Mouse (Mus musculus) embryo, embryonic 10.5 days (tissue): Measurements from ENCODE around the gene Klk1b1.
A peak's percentile ranks its signal among the peaks of the same experiment; 100 is the strongest.
"Not testable (repeated sequence)": the region's sequence is repeated elsewhere in the genome, so short reads cannot be mapped to it uniquely, and the experiment has no call there.

Experiments used
- DNase-seq: peaks from one replicate; pipeline ENCODE4 v3.0.0-alpha.2; 2015; ENCODE audit warnings: low spot score

Gene Klk1b1

GRCm38 (mm10) chr7:43966451-43966850 is at the start of gene Klk1b1:
Klk1b1 (plus strand) TSS chr7:43966751.
- no peak for DNase-seq

DNA sequence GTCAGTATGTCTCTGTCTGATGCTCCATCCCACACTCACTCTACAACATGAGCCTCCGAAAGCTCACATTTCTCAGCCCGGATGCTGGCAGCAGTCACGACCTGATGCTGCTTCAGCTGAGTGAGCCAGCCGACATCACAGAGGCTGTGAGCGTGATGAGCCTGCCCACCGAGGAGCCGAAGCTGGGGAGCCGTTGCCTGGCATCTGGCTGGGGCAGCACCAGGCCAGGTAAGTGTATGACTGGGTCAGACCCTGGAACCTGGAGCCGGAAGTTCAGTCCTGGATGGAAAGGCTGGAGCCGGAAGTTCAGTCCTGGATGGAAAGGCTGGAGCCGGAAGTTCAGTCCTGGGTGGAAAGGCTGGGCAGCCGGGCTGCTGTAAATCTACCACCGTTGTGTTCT is 48.1 kb upstream of the Klk1b1 start:
- DNase-seq = no peak

DNA sequence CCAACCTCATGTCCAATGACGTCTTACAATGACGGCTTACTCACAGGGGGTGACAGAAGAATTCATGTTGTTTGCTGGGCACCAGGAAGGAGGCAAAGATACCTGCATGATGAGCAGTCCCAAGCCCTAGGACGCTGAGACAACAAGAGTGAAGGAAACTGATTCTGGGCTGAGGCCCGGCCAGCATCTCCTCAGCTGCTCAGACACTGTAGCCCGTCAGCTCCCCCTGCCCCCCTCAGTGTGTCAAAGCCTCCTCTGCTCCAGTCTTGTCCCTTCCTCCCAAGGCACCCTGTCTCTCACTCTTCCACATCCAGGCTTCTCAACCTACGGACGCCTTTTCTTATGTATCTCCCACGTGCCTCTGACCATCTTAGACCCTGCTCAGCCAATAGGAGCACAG is 47.7 kb upstream of the Klk1b1 start:
- no peak for DNase-seq

DNA sequence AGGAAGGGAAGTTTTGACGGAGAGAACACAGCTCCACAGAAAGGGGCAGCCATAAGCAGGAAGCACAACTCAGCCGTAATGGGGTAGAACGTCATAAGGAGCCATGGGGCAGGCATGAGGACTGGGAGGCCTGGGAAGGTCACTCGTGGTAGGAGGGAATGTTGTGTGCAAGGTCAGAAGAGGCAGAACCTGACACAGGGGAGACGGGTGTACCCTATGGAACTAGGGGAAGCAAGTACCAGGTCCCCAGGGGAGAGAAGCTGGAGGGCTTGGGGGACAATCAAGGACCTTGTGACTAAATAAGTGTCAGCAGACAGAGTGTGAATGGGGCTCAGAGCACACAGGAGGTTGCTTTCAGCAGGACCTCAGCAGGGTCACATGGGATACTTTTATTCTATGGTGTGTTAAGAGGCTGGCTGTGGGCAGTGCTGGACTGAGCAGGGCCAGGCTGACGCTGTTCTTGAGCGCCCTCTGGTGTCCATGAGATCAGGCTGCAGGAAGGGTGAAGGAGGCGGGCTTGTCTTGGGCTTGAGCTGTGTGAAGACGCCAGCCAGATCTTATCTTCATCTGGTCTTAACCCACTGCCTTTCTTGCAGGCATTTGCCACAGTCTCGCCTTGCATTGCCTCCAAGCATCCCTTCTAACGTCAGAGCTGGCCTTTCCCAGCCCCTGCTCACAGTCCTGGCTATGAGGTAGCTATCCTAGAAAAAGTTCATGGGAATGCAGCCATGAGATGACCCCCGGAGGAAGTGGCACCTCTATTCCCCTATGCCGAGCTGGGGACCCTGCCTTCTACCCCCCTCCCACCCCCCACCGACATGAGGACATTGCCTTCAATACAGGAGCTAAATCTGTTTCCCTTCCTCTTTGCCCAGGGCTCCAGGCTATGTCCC is 46.7 kb upstream of the Klk1b1 start:
- peak; percentile 83 for DNase-seq

DNA sequence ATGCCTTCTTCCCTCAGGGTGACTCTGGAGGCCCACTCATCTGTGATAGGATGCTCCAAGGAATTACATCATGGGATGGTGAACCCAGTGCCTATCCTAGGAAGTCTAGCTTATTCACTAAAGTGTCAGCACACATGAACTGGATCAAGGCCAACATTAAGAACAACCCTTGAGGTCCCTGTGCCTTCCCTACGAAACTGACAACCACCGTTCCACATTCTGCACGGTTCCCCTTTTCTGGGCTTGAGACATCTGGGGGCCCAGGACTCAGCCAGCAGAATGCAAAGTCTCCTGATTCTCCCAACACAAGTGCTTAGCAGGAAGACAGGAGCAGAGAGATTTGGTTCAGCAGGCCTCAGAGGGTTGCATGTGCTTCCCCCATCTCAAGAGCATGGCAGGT is 46.0 kb upstream of the Klk1b1 start:
- DNase-seq = no peak

DNA sequence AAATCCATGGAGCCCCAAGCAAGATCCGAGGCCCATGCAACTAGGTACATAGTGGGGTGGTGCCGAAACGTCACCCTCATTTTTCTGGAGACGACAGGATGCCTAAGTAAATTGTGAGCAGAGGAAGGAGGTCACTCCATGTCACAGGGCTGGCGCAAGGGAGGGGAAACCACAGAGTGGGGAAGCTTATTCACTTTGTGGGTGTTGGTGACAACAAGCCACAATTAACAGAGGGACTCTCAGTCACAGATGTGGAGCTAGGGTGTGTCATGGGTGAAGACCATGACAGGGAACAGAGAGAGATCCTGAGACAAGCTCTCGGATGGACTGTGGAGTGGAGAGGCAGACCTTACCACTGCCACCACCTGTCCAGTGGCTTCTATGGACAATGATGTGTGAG is 45.5 kb upstream of the Klk1b1 start:
- DNase-seq = no peak

DNA sequence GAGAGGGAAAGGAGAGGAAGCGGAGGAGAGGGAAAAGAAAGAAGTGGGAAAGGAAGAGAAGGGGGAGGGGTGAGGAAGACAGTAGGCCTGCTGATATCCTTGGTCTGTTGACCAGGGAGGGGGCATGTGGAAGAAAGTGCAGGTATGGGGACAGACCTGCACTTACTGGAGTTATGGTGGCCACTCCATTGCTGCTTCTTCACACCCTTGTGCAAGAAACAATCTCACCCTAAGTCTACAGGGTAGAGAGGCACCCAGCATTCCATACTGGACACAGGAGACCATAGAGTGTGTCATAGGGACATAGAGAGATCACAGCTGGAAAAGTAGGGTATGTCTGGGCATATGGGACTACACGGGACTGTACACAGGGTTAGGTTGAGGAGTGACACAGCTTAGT is 44.6 kb upstream of the Klk1b1 start:
- no peak for DNase-seq

GRCm38 (mm10) chr7:43925985-43926384 is 40.6 kb upstream of the Klk1b1 start:
- peak; percentile 45 for DNase-seq

DNA sequence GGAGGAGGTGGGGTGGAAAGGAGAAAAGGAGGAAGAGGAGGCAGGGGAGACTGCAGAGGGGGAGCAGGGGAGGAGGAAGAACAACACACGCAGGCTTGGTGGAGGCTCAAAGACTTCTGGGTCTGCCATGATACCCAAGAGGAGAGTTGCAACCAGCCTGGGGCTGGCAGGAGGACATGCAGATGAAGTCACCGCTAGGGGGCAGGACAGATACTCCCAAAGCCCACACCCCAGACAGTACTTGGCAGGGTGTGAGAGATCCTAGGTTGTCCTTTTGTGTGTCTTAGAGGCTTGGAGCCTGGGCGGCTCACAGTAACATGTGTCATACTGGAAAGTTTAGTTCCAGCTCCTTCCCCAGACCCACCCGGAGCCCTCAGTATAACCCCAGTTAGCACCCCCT is 38.0 kb upstream of the Klk1b1 start:
- peak; percentile 52 for DNase-seq

- peak; percentile 1 for DNase-seq
Observed at GRCm38 (mm10) chr7:43932337-43932736, 34.2 kb upstream of the Klk1b1 start.

DNA sequence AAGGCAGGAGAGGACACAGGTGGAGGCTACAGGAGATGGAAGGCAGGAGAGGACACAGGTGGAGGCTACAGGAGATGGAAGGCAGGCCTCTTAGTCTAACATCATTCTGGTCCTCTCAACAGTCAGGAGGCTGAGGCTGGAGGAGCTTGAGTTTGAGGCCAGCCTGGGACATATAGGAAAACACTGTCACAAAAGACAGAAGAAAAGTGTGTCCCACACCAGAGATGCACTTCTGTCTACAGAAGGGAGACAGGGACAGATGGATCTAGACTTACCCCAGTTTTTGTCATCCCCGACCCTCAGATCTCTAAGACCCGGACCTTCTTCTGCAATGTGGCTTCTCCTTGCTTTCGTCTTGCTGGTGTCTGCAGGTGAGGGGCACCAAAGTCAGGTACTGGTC is 33.1 kb upstream of the Klk1b1 start, which contains the start of gene Klk15:
Gene Klk15 (plus strand): TSS at position 301 of the 400 bp plus-strand sequence.
- DNase-seq = no peak

DNA sequence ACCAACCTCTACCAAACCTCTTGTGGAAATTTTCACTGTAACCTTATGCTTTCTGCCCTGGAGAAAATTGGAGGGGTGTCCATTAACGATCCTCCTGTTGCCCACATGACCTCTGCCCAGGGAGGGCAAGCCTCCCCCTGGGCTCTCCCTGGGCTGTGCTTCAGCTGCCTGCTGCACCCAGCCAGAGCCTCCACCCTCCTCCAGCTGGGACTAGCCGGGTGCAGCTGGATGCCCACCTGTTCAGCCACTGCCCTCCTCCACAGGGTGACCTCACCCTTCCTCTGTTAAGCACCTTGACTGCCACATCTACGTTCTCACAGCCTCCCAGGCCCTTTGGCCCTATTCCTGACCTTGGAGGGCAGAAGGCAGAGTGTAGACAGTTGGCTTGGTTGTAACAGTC is 31.8 kb upstream of the Klk1b1 start:
- DNase-seq = no peak

- no peak for DNase-seq
Observed at GRCm38 (mm10) chr7:43936551-43936950, 30.0 kb upstream of the Klk1b1 start.

- DNase-seq = not testable (repeated sequence)
Observed at GRCm38 (mm10) chr7:43942293-43942692, 24.3 kb upstream of the Klk1b1 start.

DNA sequence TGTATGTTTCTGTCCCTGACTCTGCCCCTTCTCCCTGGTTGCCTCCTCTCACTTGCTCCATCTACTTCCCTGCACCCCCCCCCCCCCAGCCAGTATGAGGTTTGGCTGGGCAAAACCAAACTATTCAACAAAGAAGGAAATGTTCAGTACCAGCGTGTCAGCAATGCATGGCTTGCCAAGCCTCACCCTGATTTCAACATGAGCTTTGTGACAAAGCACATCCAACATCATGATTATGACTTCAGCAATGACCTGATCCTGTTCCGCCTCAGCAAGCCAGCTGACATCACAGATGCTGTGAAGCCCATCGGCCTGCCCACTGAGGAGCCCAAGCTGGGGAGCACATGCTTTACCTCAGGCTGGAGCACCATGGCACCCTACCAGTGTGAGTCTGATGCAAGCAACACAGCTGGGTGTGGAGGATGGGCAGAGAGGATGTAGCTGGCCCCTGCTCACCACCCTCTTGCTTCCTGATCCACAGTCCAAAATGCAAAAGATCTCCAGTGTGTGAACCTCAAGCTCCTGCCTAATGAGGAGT is 21.8 kb upstream of the Klk1b1 start:
- DNase-seq = no peak

DNA sequence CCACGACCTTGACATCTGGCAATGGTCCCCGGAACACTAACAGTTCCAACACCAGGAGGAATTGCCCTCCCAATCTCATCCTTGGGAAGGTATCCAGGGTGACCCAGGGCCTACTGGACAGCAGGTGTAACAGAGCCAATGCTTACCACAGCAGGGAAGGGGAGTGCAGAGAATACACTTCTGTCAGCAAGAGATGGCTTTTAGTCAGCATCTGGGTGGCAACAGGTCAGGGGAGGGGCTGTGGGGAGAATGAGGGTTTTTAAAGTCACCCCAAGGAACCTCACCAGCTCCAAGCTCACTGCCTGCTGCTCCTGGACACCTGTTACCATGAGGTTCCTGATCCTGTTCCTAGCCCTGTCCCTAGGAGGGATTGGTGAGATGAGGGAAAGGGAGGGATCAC is 16.2 kb upstream of the Klk1b1 start, which contains the start of gene Klk1b8:
Gene Klk1b8 (plus strand): TSS at position 301 of the 400 bp plus-strand sequence.
- DNase-seq = no peak

DNA sequence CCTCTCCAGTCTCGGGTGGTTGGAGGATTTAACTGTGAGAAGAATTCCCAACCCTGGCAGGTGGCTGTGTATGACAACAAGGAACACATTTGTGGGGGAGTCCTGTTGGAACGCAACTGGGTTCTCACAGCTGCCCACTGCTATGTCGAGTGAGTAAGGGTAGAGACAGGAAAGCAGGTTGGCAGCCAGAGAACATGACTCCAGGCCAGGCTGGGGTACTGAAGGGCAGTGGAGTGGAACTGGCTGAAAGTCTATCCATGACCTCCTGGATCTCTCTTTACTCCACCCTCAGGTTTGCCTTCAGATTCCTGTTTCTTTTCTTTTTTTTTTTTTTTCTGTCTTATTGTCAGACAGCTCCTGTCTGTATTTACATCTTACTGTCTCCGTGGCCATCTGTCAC is 13.8 kb upstream of the Klk1b1 start:
- DNase-seq = no peak

- DNase-seq = no peak
Observed at GRCm38 (mm10) chr7:43967058-43967457, 507 bp downstream of the Klk1b1 start.

DNA sequence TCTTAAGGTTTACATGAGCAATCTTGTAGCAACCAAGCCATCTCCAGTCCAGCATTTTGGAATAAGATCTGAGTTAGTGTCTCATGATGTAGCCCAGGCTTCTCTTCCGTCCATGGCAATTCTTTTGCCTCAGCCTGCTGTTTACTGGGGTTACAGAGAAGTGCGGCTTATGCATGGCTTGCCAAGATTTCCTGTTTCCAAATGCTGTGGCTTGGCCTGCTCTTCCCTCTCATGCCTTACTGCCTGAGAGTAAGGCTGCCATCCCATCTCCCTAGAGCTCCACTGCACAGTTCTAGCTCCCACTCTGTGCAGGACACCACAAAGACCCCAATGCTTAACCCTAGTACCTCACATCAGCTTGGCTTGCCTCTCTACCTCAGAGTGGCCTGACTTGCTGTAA is 1.1 kb downstream of the Klk1b1 start:
- no peak for DNase-seq

GRCm38 (mm10) chr7:43975761-43976160 is 9.2 kb downstream of the Klk1b1 start, which contains the start of gene Klk1b9:
Klk1b9 (plus strand) TSS chr7:43976061.
- DNase-seq = not testable (repeated sequence)

GRCm38 (mm10) chr7:43985657-43986056 is 19.1 kb downstream of the Klk1b1 start:
- DNase-seq = no peak

DNA sequence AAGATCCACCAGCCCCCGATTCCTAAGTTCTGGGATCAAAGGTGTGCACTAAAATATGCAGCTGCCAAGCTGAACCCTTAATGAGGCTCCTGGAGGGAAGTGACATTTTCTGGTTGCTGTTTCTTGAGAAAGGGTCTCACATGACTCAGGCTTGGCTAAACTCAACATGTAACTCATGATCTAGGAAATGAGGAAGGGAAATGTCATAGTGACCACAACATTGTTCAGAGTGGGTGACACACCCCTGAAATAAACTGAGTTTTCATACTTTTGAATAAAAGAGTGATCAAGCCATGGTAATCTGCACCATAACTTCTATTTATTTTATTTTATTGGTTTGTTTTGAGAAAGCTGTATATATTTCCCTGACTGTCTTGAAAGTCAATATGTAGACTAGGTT is 28.3 kb downstream of the Klk1b1 start:
- not testable (repeated sequence) for DNase-seq

- DNase-seq = not testable (repeated sequence)
Observed at GRCm38 (mm10) chr7:43995577-43995976, 29.0 kb downstream of the Klk1b1 start, which contains the start of gene Klk1b11. Klk1b11 (plus strand) TSS chr7:43995877.
